Mouse (Mus musculus) right cerebral cortex, postnatal 36 days (tissue): ENCODE data around the gene Bpifb4.

Experiments used
- DNase-seq, 2 experiments: peaks; one replicate each; pipeline ENCODE4 v3.0.0; 2022; ENCODE audit warnings: low spot score in 2 of 2, mixed read lengths in 1 of 2

Bpifb4 gene

GRCm38 (mm10) chr2:154005094-154005493, 67.1 kb downstream of the Bpifb4 start:
- no peak for DNase-seq

GRCm38 (mm10) chr2:154005734-154006133, 67.7 kb downstream of the Bpifb4 start:
- no peak for DNase-seq

DNA sequence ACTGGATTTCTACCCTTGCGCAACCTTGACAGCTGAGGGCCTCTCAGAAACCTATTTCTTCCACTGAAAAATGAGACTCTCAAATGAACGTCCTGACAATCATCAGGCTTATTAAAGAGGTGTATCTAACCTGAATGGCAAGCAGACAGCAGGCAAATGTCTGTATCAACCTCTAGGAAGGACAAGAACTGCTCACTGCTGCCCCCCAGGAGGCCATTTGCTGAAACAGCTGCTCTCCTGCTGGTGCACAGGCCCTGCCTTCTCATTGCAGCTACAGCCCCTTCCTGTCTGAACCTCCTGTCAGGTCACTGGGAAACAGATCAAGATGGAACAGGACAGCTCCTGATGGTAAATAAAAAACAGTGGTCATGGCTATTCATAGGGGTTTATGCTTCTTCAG, 68.3 kb downstream of the Bpifb4 start:
- DNase-seq: no peak

DNA sequence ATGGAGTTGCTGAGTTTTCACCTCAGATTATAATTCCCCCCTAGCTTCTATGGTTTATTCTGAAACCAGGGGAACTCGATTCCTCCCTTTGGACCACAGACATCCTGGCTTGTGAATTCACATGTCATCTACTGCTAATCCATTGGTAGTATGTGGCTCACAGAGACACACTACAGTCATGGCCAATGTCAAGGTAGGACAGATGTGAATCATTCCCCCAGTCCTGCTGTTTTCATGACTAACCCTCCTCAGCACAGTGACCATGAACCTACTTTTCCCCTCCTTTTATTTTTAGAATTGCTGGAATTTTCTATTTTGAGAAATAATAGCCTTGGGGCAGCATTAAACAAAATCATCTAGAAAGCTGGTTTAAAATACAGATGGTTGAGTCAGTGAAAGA, 69.4 kb downstream of the Bpifb4 start:
- no peak for DNase-seq

- no peak for DNase-seq
Measured at GRCm38 (mm10) chr2:154007965-154008364, 70.0 kb downstream of the Bpifb4 start, which contains the start of gene Bpifa2. TSS of gene Bpifa2 (plus strand) at chr2:154008265.
